Mouse (Mus musculus): ENCODE data around the gene Stra6l. TPM values are rescaled to one million over a fixed set of nuclear protein-coding genes. Genes with fewer than 3 reads are reported as not detected.

The Stra6l gene
- polyA plus RNA-seq (2015; fragmentation: Nextera tagmentation; extraction: Ambion mirVana), result 1.1 and 1.2 TPM in 2 replicates

- H3K36me3 ChIP-seq, result no peaks in the 10 kb centered on the region
- 78% methylated on average over 10 of the region's 10 CpGs for WGBS
- peaks cover 13% of the 10 kb centered on the region for H3K4me1 ChIP-seq (replicated peaks)
- H3K9ac ChIP-seq (replicated peaks), result no peak within 1 kb of the TSS
- H3K27ac ChIP-seq, result no peak within 1 kb of the TSS
- no peak for ATAC-seq
- 0 out of 2 replicates have a peak, but pooled peaks cover 10% of the 10 kb centered on the region for H3K27me3 ChIP-seq
- H3K9me3 ChIP-seq, result no peaks in the 10 kb centered on the region
- H3K4me3 ChIP-seq (replicated peaks), result no peak within 1 kb of the TSS
- H3K4me2 ChIP-seq (replicated peaks), result no peak within 1 kb of the TSS
Observed at GRCm38 (mm10) chr4:45848109-45848824, at the start of gene Stra6l. Gene Stra6l (plus strand): TSS chr4:45848664.

- 0% methylated on average over 26 of the region's 26 CpGs for WGBS
- H3K4me2 ChIP-seq (replicated peaks), result peak within 1 kb of the TSS; percentile 65
- no peaks in the 10 kb centered on the region for H3K9me3 ChIP-seq
- H3K36me3 ChIP-seq, result peaks cover 12% of the 10 kb centered on the region
- peak within 1 kb of the TSS; percentile 64 for H3K9ac ChIP-seq (replicated peaks)
- peak; percentile 83 for ATAC-seq
- H3K27me3 ChIP-seq, result peaks cover 5% of the 10 kb centered on the region; the same call in 1 of the 2 replicates
- 0 out of 2 replicates have a peak within 1 kb of the TSS, but pooled peaks have one; percentile 0 for H3K27ac ChIP-seq
- peak within 1 kb of the TSS; percentile 42 for H3K4me3 ChIP-seq (replicated peaks)
- H3K4me1 ChIP-seq (replicated peaks), result peaks cover 30% of the 10 kb centered on the region
Observed at GRCm38 (mm10) chr4:45798964-45799363, 49.5 kb upstream of the Stra6l start, which contains the start of gene Aldh1b1. Gene Aldh1b1 (plus strand): TSS chr4:45799022.

GRCm38 (mm10) chr4:45799956-45800537 is 48.4 kb upstream of the Stra6l start:
- Histone ChIP-seq H3K9me3 (no peaks in the 10 kb centered on the region), H3K4me3 (replicated peaks) (no peak overlapping the region), H3K4me1 (replicated peaks) (peaks cover 30% of the 10 kb centered on the region), H3K27ac (no peak overlapping the region), H3K4me2 (replicated peaks) (no peak overlapping the region), H3K27me3 (peaks cover 5% of the 10 kb centered on the region; the same call in 1 of the 2 replicates), H3K36me3 (peaks cover 13% of the 10 kb centered on the region), H3K9ac (replicated peaks) (no peak overlapping the region)
- no peak for ATAC-seq
- WGBS, result 28% methylated on average over 3 of the region's 3 CpGs

- Histone ChIP-seq H3K27me3 (no peaks in the 10 kb centered on the region), H3K4me2 (replicated peaks) (no peak overlapping the region), H3K9me3 (no peaks in the 10 kb centered on the region), H3K4me3 (replicated peaks) (no peak overlapping the region), H3K27ac (no peak overlapping the region), H3K9ac (replicated peaks) (no peak overlapping the region), H3K36me3 (peaks cover 14% of the 10 kb centered on the region), H3K4me1 (replicated peaks) (peaks cover 27% of the 10 kb centered on the region)
- no peak for ATAC-seq
- WGBS, result 93% methylated on average over 14 of the region's 14 CpGs
Observed at GRCm38 (mm10) chr4:45802900-45803299, 45.6 kb upstream of the Stra6l start.

- peaks cover 47% of the 10 kb centered on the region for H3K36me3 ChIP-seq
- H3K4me3 ChIP-seq (replicated peaks), result no peak overlapping the region
- peak overlapping the region; percentile 55 for H3K27ac ChIP-seq
- no peaks in the 10 kb centered on the region for H3K27me3 ChIP-seq
- WGBS, result 31% methylated on average over 7 of the region's 7 CpGs
- no peaks in the 10 kb centered on the region for H3K9me3 ChIP-seq
- peaks cover 13% of the 10 kb centered on the region; the same call in 1 of the 2 replicates for H3K4me1 ChIP-seq (replicated peaks)
- H3K4me2 ChIP-seq (replicated peaks), result no peak overlapping the region
- ATAC-seq, result no peak
- H3K9ac ChIP-seq (replicated peaks), result no peak overlapping the region
Observed at GRCm38 (mm10) chr4:45808034-45808433, 40.4 kb upstream of the Stra6l start.

GRCm38 (mm10) chr4:45811250-45811649 is 37.2 kb upstream of the Stra6l start:
- Histone ChIP-seq H3K4me2 (replicated peaks) (no peak overlapping the region), H3K27ac (no peak overlapping the region), H3K27me3 (no peaks in the 10 kb centered on the region), H3K9ac (replicated peaks) (no peak overlapping the region), H3K9me3 (no peaks in the 10 kb centered on the region), H3K4me1 (replicated peaks) (peaks cover 23% of the 10 kb centered on the region), H3K36me3 (peaks cover 63% of the 10 kb centered on the region), H3K4me3 (replicated peaks) (no peak overlapping the region)
- WGBS, result 16% methylated on average over 8 of the region's 8 CpGs
- no peak for ATAC-seq

- ATAC-seq, result no peak
- Histone ChIP-seq H3K4me3 (replicated peaks) (no peak overlapping the region), H3K4me1 (replicated peaks) (peaks cover 54% of the 10 kb centered on the region), H3K9ac (replicated peaks) (no peak overlapping the region), H3K27ac (no peak overlapping the region), H3K36me3 (peaks cover 39% of the 10 kb centered on the region), H3K27me3 (no peaks in the 10 kb centered on the region), H3K9me3 (no peaks in the 10 kb centered on the region), H3K4me2 (replicated peaks) (no peak overlapping the region)
- 21% methylated on average over 7 of the region's 7 CpGs for WGBS
Observed at GRCm38 (mm10) chr4:45815542-45815941, 32.9 kb upstream of the Stra6l start.

GRCm38 (mm10) chr4:45818814-45819207 is 29.7 kb upstream of the Stra6l start:
- H3K9ac ChIP-seq (replicated peaks), result peak overlapping the region; percentile 63
- H3K27me3 ChIP-seq, result no peaks in the 10 kb centered on the region
- WGBS, result 5% methylated on average over 4 of the region's 4 CpGs
- H3K9me3 ChIP-seq, result no peaks in the 10 kb centered on the region
- peaks cover 86% of the 10 kb centered on the region for H3K4me1 ChIP-seq (replicated peaks)
- peak overlapping the region; percentile 98 for H3K27ac ChIP-seq
- peak overlapping the region; percentile 9 for H3K4me3 ChIP-seq (replicated peaks)
- peak overlapping the region; percentile 44 for H3K4me2 ChIP-seq (replicated peaks)
- peaks cover 31% of the 10 kb centered on the region for H3K36me3 ChIP-seq
- peak; percentile 24; the same call in 1 of the 2 replicates for ATAC-seq

GRCm38 (mm10) chr4:45819208-45819931 is 29.1 kb upstream of the Stra6l start:
- ATAC-seq, result peak; percentile 76
- Histone ChIP-seq H3K4me1 (replicated peaks) (peaks cover 92% of the 10 kb centered on the region), H3K36me3 (peaks cover 25% of the 10 kb centered on the region), H3K9ac (replicated peaks) (peak overlapping the region; percentile 63), H3K4me3 (replicated peaks) (peak overlapping the region; percentile 7), H3K9me3 (no peaks in the 10 kb centered on the region), H3K27me3 (no peaks in the 10 kb centered on the region; the same call in 1 of the 2 replicates), H3K27ac (peak overlapping the region; percentile 98), H3K4me2 (replicated peaks) (peak overlapping the region; percentile 44)
- under 1% methylated on average over 17 of the region's 17 CpGs for WGBS

GRCm38 (mm10) chr4:45820074-45820830 is 28.2 kb upstream of the Stra6l start:
- H3K27me3 ChIP-seq, result peaks cover 5% of the 10 kb centered on the region
- H3K9me3 ChIP-seq, result no peaks in the 10 kb centered on the region
- no peak for ATAC-seq
- H3K4me1 ChIP-seq (replicated peaks), result peaks cover 100% of the 10 kb centered on the region
- H3K36me3 ChIP-seq, result peaks cover 16% of the 10 kb centered on the region
- peak overlapping the region; percentile 44 for H3K4me2 ChIP-seq (replicated peaks)
- WGBS, result 41% methylated on average over 8 of the region's 8 CpGs
- peak overlapping the region; percentile 98 for H3K27ac ChIP-seq
- no peak overlapping the region; the same call in 1 of the 2 replicates for H3K9ac ChIP-seq (replicated peaks)
- no peak overlapping the region; the same call in 1 of the 2 replicates for H3K4me3 ChIP-seq (replicated peaks)

- ATAC-seq, result no peak
- H3K4me2 ChIP-seq (replicated peaks), result no peak overlapping the region; the same call in 1 of the 2 replicates
Observed at GRCm38 (mm10) chr4:45821995-45822394, 26.5 kb upstream of the Stra6l start.

More at GRCm38 (mm10) chr4:45821995-45822394, 26.5 kb upstream of the Stra6l start:
- Histone ChIP-seq H3K9ac (replicated peaks) (no peak overlapping the region), H3K4me3 (replicated peaks) (no peak overlapping the region), H3K9me3 (no peaks in the 10 kb centered on the region), H3K36me3 (peaks cover 13% of the 10 kb centered on the region), H3K27ac (peak overlapping the region; percentile 98), H3K4me1 (replicated peaks) (peaks cover 98% of the 10 kb centered on the region), H3K27me3 (peaks cover 22% of the 10 kb centered on the region)
- 21% methylated on average over 3 of the region's 3 CpGs for WGBS
